Mouse (Mus musculus) frontal cortex, postnatal 25 days (tissue): ENCODE results near the gene Manba.
A peak's percentile ranks its signal among the peaks of the same experiment; 100 is the strongest.
"Not testable (repeated sequence)": the region's sequence is repeated elsewhere in the genome, so short reads cannot be mapped to it uniquely, and the experiment has no call there.

Experiments used
- DNase-seq, 2 experiments: peaks; one replicate each; pipeline ENCODE4 v3.0.0; 2022; ENCODE audit warnings: low spot score in 2 of 2

The Manba gene

GRCm38 (mm10) chr3:135486351-135486750 lies 940 bp downstream of the Manba start:
- DNase-seq = no peak

- no peak for DNase-seq
These were observed 2.4 kb downstream of the Manba start for GRCm38 (mm10) chr3:135487803-135488202.

GRCm38 (mm10) chr3:135489865-135490520 lies 4.6 kb downstream of the Manba start:
- DNase-seq = no peak

- DNase-seq = no peak
These were observed 5.7 kb downstream of the Manba start for GRCm38 (mm10) chr3:135491102-135491501.

- not testable (repeated sequence) for DNase-seq
These were observed 7.9 kb downstream of the Manba start for GRCm38 (mm10) chr3:135493320-135493719.

- DNase-seq = not testable (repeated sequence)
These were observed 12.5 kb downstream of the Manba start for GRCm38 (mm10) chr3:135497956-135498355.

- DNase-seq = no peak
These were observed 13.5 kb downstream of the Manba start for GRCm38 (mm10) chr3:135498891-135499290.

- DNase-seq = no peak
These were observed 17.7 kb downstream of the Manba start for GRCm38 (mm10) chr3:135503160-135503559.

- DNase-seq = peak; percentile 34 to 41
These were observed 20.0 kb downstream of the Manba start for GRCm38 (mm10) chr3:135505369-135505909.

GRCm38 (mm10) chr3:135505916-135506482 lies 20.6 kb downstream of the Manba start:
- DNase-seq = no peak

GRCm38 (mm10) chr3:135507506-135507905 lies 22.1 kb downstream of the Manba start:
- no peak for DNase-seq

GRCm38 (mm10) chr3:135508191-135508590 lies 22.8 kb downstream of the Manba start:
- no peak for DNase-seq

- no peak for DNase-seq
These were observed 25.0 kb downstream of the Manba start for GRCm38 (mm10) chr3:135510372-135510771.

GRCm38 (mm10) chr3:135511683-135512082 lies 26.3 kb downstream of the Manba start:
- no peak for DNase-seq

GRCm38 (mm10) chr3:135513270-135513669 lies 27.9 kb downstream of the Manba start:
- no peak for DNase-seq

GRCm38 (mm10) chr3:135513800-135514425 lies 28.5 kb downstream of the Manba start:
- DNase-seq = no peak

- no peak for DNase-seq
These were observed 29.8 kb downstream of the Manba start for GRCm38 (mm10) chr3:135515246-135515645.

GRCm38 (mm10) chr3:135516891-135517290 lies 31.5 kb downstream of the Manba start:
- DNase-seq = no peak

- DNase-seq = no peak
These were observed 33.5 kb downstream of the Manba start for GRCm38 (mm10) chr3:135518882-135519281.

GRCm38 (mm10) chr3:135519584-135519983 lies 34.2 kb downstream of the Manba start:
- no peak for DNase-seq

GRCm38 (mm10) chr3:135521963-135522362 lies 36.6 kb downstream of the Manba start:
- DNase-seq = no peak

- DNase-seq = no peak
These were observed 37.4 kb downstream of the Manba start for GRCm38 (mm10) chr3:135522618-135523355.
